Mouse (Mus musculus) liver, adult 2 months (tissue): ENCODE data around the gene Med9.

Experiments used
- CTCF ChIP-seq: fragments of 200-500 bp; IDR thresholded peaks from 2 replicates; pipeline ENCODE4 v1.5.1; 2011; ENCODE audit warnings: low read depth, low read length, control low read depth
- POLR2A ChIP-seq: fragments of 200-500 bp; IDR thresholded peaks from 2 replicates; pipeline ENCODE4 v1.6.1; 2011; ENCODE audit warnings: low read length, control low read depth; ENCODE audit not compliant: insufficient read depth; ENCODE audit errors: extremely low read depth

GRCm38 (mm10) chr11:59967765-59968164 is 19.8 kb downstream of the Med9 start:
- TF ChIP-seq CTCF (no peak), POLR2A (no peak)
